Mouse (Mus musculus): ENCODE results near the gene Hcfc1r1. TPM values are rescaled to one million over a fixed set of nuclear protein-coding genes. Genes with fewer than 3 reads are reported as not detected.

Gene Hcfc1r1
- total RNA-seq (2023; ENCODE audit: inconsistent age) = 36.1 to 48.9 TPM (median 40.8 TPM) in 4 replicates

GRCm38 (mm10) chr17:23673424-23674073 is at the start of gene Hcfc1r1, which contains the start of gene Thoc6:
Gene Hcfc1r1 (plus strand): TSS chr17:23673596.
Gene Thoc6 (minus strand): TSS chr17:23673882.

GRCm38 (mm10) chr17:23644613-23645495 is 28.5 kb upstream of the Hcfc1r1 start, which contains the start of gene Mmp25:
Gene Mmp25 (minus strand): TSS chr17:23645277.

GRCm38 (mm10) chr17:23660117-23660875 is 13.1 kb upstream of the Hcfc1r1 start, which contains the start of gene Bicdl2:
Gene Bicdl2 (plus strand): TSS chr17:23660506.

GRCm38 (mm10) chr17:23677236-23677679 is 3.9 kb downstream of the Hcfc1r1 start, which contains the start of gene Tnfrsf12a:
Gene Tnfrsf12a (minus strand): TSS chr17:23677468.

GRCm38 (mm10) chr17:23679127-23679835 is 5.9 kb downstream of the Hcfc1r1 start, which contains the start of gene Cldn6:
Gene Cldn6 (plus strand): TSS chr17:23679249.

GRCm38 (mm10) chr17:23683856-23684672 is 10.7 kb downstream of the Hcfc1r1 start, which contains the start of gene Cldn9:
Gene Cldn9 (minus strand): TSS chr17:23684026.

GRCm38 (mm10) chr17:23722376-23723125 is 49.2 kb downstream of the Hcfc1r1 start, which contains the start of gene 1520401A03Rik:
Gene 1520401A03Rik (minus strand): TSS chr17:23722783.

Other genes with a start within 250 kb of the Hcfc1r1 start
- gene Vmn2r117, start 193.9 kb upstream of the Hcfc1r1 start, total RNA-seq (2023; ENCODE audit: inconsistent age) = not detected in 4 replicates
- 7.7 to 10.6 TPM (median 9.1 TPM) in 4 replicates for gene Zfp213, start 109.4 kb upstream of the Hcfc1r1 start, total RNA-seq (2023; ENCODE audit: inconsistent age)
- 0.24 TPM in 1 of 4 replicates, not detected in the others for gene Zfp13, start 74.1 kb upstream of the Hcfc1r1 start, total RNA-seq (2023; ENCODE audit: inconsistent age)
- gene Zscan10, start 72.7 kb upstream of the Hcfc1r1 start, total RNA-seq (2023; ENCODE audit: inconsistent age) = not detected in 4 replicates
- gene Mmp25, start 28.3 kb upstream of the Hcfc1r1 start, total RNA-seq (2023; ENCODE audit: inconsistent age) = not detected in 4 replicates
- gene Bicdl2, start 13.1 kb upstream of the Hcfc1r1 start, total RNA-seq (2023; ENCODE audit: inconsistent age) = not detected in 4 replicates
- gene Thoc6, start 286 bp downstream of the Hcfc1r1 start, total RNA-seq (2023; ENCODE audit: inconsistent age) = 23.9 to 33.5 TPM (median 27.0 TPM) in 4 replicates
- 8.7 to 13.8 TPM (median 11.7 TPM) in 4 replicates for gene Tnfrsf12a, start 3.9 kb downstream of the Hcfc1r1 start, total RNA-seq (2023; ENCODE audit: inconsistent age)
- not detected in 4 replicates for gene Cldn6, start 5.7 kb downstream of the Hcfc1r1 start, total RNA-seq (2023; ENCODE audit: inconsistent age)
- not detected in 4 replicates for gene Cldn9, start 10.4 kb downstream of the Hcfc1r1 start, total RNA-seq (2023; ENCODE audit: inconsistent age)
- gene 1520401A03Rik, start 49.2 kb downstream of the Hcfc1r1 start, total RNA-seq (2023; ENCODE audit: inconsistent age) = not detected in 4 replicates
- 32.8 to 35.4 TPM (median 33.4 TPM) in 4 replicates for gene Pkmyt1, start 52.7 kb downstream of the Hcfc1r1 start, total RNA-seq (2023; ENCODE audit: inconsistent age)
- 0.27 to 0.67 TPM (median 0.48 TPM) in 4 replicates for gene Paqr4, start 67.3 kb downstream of the Hcfc1r1 start, total RNA-seq (2023; ENCODE audit: inconsistent age)
- not detected in 4 replicates for gene Kremen2, start 72.2 kb downstream of the Hcfc1r1 start, total RNA-seq (2023; ENCODE audit: inconsistent age)
- gene Flywch1, start 98.0 kb downstream of the Hcfc1r1 start, total RNA-seq (2023; ENCODE audit: inconsistent age) = 24.2 to 32.5 TPM (median 29.5 TPM) in 4 replicates
- 0.81 TPM in 1 of 4 replicates, not detected in the others for gene Flywch2, start 112.5 kb downstream of the Hcfc1r1 start, total RNA-seq (2023; ENCODE audit: inconsistent age)
- gene Srrm2, start 116.9 kb downstream of the Hcfc1r1 start, total RNA-seq (2023; ENCODE audit: inconsistent age) = 1,187 to 1,326 TPM (median 1,293 TPM) in 4 replicates
- 159 to 201 TPM (median 175 TPM) in 4 replicates for gene Elob, start 155.5 kb downstream of the Hcfc1r1 start, total RNA-seq (2023; ENCODE audit: inconsistent age)
- gene Prss33, start 162.5 kb downstream of the Hcfc1r1 start, total RNA-seq (2023; ENCODE audit: inconsistent age) = not detected in 4 replicates
- gene Prss32, start 170.3 kb downstream of the Hcfc1r1 start, total RNA-seq (2023; ENCODE audit: inconsistent age) = not detected in 4 replicates
- 0.69 TPM in 1 of 4 replicates, not detected in the others for gene Prss41, start 170.6 kb downstream of the Hcfc1r1 start, total RNA-seq (2023; ENCODE audit: inconsistent age)
- gene Prss21, start 194.5 kb downstream of the Hcfc1r1 start, total RNA-seq (2023; ENCODE audit: inconsistent age) = not detected in 4 replicates
- gene Dcpp1, start 207.3 kb downstream of the Hcfc1r1 start, total RNA-seq (2023; ENCODE audit: inconsistent age) = not detected in 4 replicates
- not detected in 4 replicates for gene Dcpp2, start 207.3 kb downstream of the Hcfc1r1 start, total RNA-seq (2023; ENCODE audit: inconsistent age)
- not detected in 4 replicates for gene Dcpp3, start 243.9 kb downstream of the Hcfc1r1 start, total RNA-seq (2023; ENCODE audit: inconsistent age)

Data from B cell, adult (primary cell).